Mouse (Mus musculus): ENCODE data around the gene Rmnd5b. TPM values are rescaled to one million over a fixed set of nuclear protein-coding genes. Genes with fewer than 3 reads are reported as not detected.
"Not testable (repeated sequence)": the region's sequence is repeated elsewhere in the genome, so short reads cannot be mapped to it uniquely, and the experiment has no call there.

The Rmnd5b gene
- polyA plus RNA-seq, 1 experiment from 2014 or later: 83.7 TPM

DNA sequence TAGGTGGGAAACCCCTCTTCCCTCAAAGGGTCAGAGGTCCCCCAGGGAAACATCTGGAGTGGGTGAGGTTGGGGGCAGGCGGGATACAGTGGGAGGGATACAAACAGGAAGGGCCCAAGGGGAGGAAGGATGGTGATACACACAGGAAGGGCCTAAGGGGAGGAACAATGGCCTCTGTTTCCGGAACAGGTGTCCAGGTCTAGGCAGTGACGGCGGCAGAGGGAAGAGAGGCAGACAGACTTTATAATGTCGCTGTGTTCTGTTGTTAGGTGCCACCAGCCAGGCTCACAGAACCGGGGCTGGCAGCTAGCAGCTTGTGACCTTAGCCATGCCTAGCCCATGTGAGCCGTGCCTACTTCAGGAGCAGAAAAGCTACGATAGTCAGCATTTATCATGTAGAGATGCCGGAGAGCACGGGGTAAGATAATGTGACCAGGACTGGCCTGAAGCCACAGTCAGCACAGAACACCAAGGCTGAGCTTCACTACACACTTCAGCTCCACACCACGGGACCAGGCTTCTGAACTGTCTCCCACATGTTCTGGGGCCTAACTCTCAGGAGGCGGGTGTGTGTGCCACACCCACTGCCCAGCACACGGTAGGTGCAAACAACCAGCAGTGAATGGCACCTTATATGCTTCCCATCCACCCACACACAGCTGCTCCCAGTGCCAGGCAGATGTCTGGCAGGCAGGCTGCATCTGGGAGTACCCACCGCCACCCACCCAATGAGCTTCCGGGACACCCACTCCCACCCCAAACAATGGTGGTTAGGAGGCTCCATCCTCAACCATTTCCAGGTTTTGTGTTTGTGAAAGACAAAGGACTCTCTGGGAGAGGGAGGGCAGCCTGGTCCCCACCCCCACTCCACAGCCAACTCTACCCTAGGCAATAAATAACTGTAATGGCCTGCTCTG, 11.3 kb upstream of the Rmnd5b start:
- Histone ChIP-seq H3K27ac (0 out of 2 replicates have a peak overlapping the region, but pooled peaks have one; percentile 23), H3K36me3 (replicated peaks) (no peaks in the 10 kb centered on the region), H3K4me3 (no peak overlapping the region), H3K4me2 (no peak overlapping the region), H3K4me1 (peaks cover 26% of the 10 kb centered on the region), H3K9me3 (no peaks in the 10 kb centered on the region), H3K9ac (no peak overlapping the region), H3K27me3 (replicated peaks) (peaks cover 14% of the 10 kb centered on the region)
- WGBS: 87% methylated on average over 15 of the region's 15 CpGs
- ATAC-seq (replicated peaks): no peak

DNA sequence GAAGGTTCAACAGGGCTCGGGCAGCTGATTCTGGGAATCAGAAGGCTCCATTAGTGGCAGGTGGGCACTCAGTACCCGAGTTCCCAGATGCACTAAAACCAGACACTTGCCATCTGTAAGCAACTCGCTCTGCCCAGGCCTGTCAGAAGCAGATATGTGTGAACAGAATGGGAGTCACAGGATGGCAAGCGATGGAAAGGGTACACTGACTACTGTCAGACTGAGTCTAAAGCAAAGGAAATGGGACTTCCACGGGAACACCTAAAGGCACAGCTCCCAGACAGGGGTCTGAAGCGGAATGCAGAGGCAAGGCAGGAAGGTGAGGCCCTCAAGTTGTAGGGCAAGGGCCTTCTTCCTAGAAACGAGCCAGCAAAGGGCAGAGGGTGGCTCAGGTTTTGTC, 10.5 kb upstream of the Rmnd5b start:
- Histone ChIP-seq H3K27me3 (replicated peaks) (peaks cover 14% of the 10 kb centered on the region), H3K4me2 (no peak overlapping the region), H3K4me1 (peaks cover 26% of the 10 kb centered on the region), H3K27ac (no peak overlapping the region), H3K36me3 (replicated peaks) (no peaks in the 10 kb centered on the region), H3K9me3 (no peaks in the 10 kb centered on the region), H3K9ac (no peak overlapping the region), H3K4me3 (no peak overlapping the region)
- WGBS: 85% methylated on average over 7 of the region's 7 CpGs
- ATAC-seq (replicated peaks): no peak

DNA sequence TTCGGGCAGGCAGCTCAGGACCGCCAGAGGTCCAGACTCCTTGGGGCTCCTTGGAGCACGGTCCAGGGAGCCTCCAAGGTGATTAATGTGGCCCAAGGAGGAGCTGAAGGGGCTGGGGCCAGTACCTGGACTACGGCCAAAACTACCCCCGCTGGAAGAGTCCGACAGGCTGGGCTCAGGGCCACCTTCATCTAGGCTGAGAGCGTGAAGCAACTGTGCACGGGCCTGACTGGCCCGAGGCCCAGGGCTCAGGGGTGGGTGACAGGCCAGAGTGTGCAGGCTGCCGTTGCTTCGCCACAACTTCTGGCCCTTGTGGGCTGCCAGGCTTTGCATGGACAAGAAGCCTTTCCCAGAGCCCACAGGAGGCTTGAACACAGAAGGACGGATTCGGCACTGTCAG, 9.6 kb upstream of the Rmnd5b start:
- no peaks in the 10 kb centered on the region for H3K36me3 ChIP-seq (replicated peaks)
- no peak overlapping the region for H3K27ac ChIP-seq
- H3K9me3 ChIP-seq: no peaks in the 10 kb centered on the region
- H3K9ac ChIP-seq: no peak overlapping the region
- ATAC-seq (replicated peaks): no peak
- H3K27me3 ChIP-seq (replicated peaks): peaks cover 14% of the 10 kb centered on the region
- H3K4me3 ChIP-seq: no peak overlapping the region
- H3K4me2 ChIP-seq: no peak overlapping the region
- H3K4me1 ChIP-seq: peaks cover 19% of the 10 kb centered on the region
- 80% methylated on average over 13 of the region's 13 CpGs for WGBS

DNA sequence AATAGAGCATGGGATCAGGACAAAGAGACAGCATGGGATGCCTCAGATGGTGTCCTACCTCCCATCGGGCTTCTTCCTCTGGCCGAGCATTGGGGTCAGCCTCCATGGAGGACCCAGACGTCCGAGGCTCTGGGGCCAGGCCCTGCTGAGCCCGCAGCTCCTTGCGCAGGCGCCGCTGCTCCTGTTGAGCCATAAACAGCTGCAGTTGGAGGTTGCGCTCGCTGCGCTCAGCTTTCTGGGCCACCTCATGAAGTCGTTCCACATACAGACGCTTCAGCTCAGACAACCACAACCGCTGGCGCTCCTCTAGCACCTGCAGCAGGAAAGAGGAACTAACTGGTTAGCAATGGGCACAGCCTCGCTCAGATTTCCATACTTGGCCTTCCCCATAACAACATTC, 8.5 kb upstream of the Rmnd5b start:
- Histone ChIP-seq H3K27me3 (replicated peaks) (peaks cover 4% of the 10 kb centered on the region), H3K36me3 (replicated peaks) (no peaks in the 10 kb centered on the region), H3K4me2 (no peak overlapping the region), H3K9me3 (no peaks in the 10 kb centered on the region), H3K9ac (no peak overlapping the region), H3K4me3 (no peak overlapping the region), H3K27ac (no peak overlapping the region), H3K4me1 (peaks cover 8% of the 10 kb centered on the region)
- 83% methylated on average over 16 of the region's 16 CpGs for WGBS
- ATAC-seq (replicated peaks): no peak

DNA sequence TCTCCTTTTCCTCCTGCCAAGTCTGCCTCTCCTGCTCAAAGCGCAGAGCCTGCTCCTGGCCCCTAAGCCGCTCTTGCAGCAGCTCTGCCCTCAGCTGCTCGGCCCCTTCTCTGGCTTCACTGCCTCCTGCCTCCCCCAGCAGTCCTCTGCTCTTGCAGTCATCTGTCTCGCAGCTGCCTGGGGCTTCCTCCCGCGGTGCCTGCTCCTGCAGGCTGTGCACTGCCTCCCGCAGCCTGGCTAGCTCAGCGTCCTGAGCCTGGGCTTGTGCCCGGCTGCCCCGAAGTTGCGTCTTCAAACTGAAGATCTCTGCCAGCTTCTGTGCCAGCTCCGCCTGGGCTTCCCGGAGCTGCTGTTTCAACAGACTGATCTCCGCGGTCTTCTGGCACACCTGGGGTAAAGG, 8.1 kb upstream of the Rmnd5b start:
- no peak overlapping the region for H3K27ac ChIP-seq
- no peaks in the 10 kb centered on the region for H3K27me3 ChIP-seq (replicated peaks)
- H3K9me3 ChIP-seq: no peaks in the 10 kb centered on the region
- ATAC-seq (replicated peaks): no peak
- H3K4me3 ChIP-seq: no peak overlapping the region
- 50% methylated on average over 15 of the region's 15 CpGs for WGBS
- no peaks in the 10 kb centered on the region for H3K36me3 ChIP-seq (replicated peaks)
- peaks cover 3% of the 10 kb centered on the region; the same call in 1 of the 2 replicates for H3K4me1 ChIP-seq
- no peak overlapping the region for H3K9ac ChIP-seq
- H3K4me2 ChIP-seq: no peak overlapping the region

DNA sequence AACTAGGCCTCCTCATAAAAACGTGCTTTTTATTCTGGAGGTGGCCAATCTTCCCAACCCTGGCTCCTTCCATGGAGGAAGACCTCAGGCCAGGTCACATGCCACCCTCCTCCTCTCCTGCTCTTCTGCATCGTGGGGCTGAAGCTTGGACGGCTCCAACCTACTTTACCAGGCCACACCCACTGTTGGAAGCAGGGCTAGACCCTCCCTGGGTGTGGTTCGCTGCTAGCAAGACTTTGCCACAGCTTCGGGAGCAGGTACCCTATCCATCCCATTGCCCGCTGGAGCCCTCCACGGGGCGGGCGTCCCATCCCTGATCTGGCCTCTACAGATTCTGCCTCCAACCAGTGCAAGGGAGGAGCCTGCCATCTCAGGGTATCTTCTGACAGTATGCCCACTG, 7.5 kb upstream of the Rmnd5b start:
- peaks cover 5% of the 10 kb centered on the region; the same call in 1 of the 2 replicates for H3K27me3 ChIP-seq (replicated peaks)
- H3K9me3 ChIP-seq: no peaks in the 10 kb centered on the region
- no peak overlapping the region for H3K27ac ChIP-seq
- 83% methylated on average over 9 of the region's 9 CpGs for WGBS
- no peaks in the 10 kb centered on the region for H3K4me1 ChIP-seq
- H3K9ac ChIP-seq: no peak overlapping the region
- no peaks in the 10 kb centered on the region for H3K36me3 ChIP-seq (replicated peaks)
- H3K4me3 ChIP-seq: no peak overlapping the region
- ATAC-seq (replicated peaks): no peak
- H3K4me2 ChIP-seq: no peak overlapping the region

DNA sequence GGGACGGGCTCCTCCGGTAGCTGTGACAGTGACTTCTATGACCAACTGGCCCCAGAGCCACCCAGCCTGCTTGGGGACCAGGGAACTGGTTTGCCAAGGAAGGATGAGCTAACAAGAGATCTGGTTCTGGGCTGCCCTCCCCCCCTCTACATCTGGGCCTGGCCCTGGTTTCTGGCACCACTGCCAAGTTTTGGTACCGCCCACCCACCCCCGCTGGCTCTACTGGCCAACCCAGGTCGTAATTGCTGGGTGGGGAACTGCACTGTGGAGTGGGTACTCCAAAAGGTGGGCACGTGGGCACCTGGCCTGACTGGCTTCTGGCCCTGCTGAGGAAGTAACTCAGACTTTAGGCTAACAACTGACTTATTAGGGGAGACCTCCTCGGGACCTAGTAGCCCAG, 5.1 kb upstream of the Rmnd5b start:
- peaks cover 13% of the 10 kb centered on the region for H3K4me1 ChIP-seq
- no peak overlapping the region for H3K27ac ChIP-seq
- ATAC-seq (replicated peaks): no peak
- peaks cover 10% of the 10 kb centered on the region for H3K27me3 ChIP-seq (replicated peaks)
- H3K36me3 ChIP-seq (replicated peaks): no peaks in the 10 kb centered on the region
- H3K4me3 ChIP-seq: no peak overlapping the region
- no peak overlapping the region for H3K4me2 ChIP-seq
- no peaks in the 10 kb centered on the region for H3K9me3 ChIP-seq
- H3K9ac ChIP-seq: no peak overlapping the region
- 85% methylated on average over 7 of the region's 7 CpGs for WGBS

DNA sequence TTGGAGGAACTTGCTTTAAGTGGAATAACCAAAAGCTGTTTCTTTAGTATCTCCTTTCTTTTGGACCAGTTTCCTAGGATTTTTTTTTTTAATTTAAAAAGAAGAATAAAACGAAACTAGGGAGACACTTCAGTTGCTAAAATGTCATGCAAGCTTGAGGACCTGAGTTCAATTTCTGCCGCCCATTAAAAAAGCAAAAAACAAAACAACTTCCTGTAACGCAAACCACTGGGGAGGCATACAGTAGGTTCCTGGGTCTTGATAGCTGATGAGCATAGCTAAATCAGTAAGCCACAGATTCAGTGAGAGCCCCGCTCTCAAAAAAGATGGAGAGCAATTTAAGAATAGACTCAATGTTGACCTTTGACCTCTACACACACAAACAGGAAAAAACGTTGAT, 2.8 kb upstream of the Rmnd5b start:
- no peaks in the 10 kb centered on the region for H3K36me3 ChIP-seq (replicated peaks)
- H3K4me1 ChIP-seq: peaks cover 27% of the 10 kb centered on the region
- H3K9ac ChIP-seq: no peak overlapping the region
- H3K27me3 ChIP-seq (replicated peaks): peaks cover 10% of the 10 kb centered on the region
- no peak overlapping the region for H3K4me2 ChIP-seq
- H3K9me3 ChIP-seq: no peaks in the 10 kb centered on the region
- WGBS: 73% methylated on average over 5 of the region's 5 CpGs
- ATAC-seq (replicated peaks): no peak
- H3K27ac ChIP-seq: no peak overlapping the region
- no peak overlapping the region for H3K4me3 ChIP-seq

DNA sequence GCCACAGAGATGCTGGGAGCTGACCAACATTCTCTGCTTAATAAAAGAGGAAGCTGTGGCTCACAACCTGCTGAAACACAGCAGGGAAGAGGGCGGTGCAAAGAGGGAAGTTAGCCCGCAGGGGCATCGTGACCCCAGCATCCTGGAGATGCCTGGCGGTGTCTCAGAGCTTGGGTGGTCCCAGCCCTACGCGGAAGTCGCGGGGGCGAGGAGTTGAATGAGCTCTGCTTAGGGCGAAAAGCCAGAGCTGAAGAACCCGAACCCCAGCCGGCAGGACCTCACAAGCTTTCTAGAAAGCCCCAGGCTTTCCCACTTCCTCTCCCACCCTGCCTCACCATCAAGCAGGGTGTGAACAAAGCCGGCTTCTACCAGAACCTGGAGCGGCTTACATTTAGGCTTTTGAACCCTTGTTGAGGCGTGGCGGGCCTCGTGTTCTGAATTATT, 2.3 kb upstream of the Rmnd5b start:
- 6% methylated on average over 17 of the region's 17 CpGs for WGBS
- Histone ChIP-seq H3K36me3 (replicated peaks) (no peaks in the 10 kb centered on the region), H3K27ac (no peak overlapping the region), H3K4me1 (peaks cover 27% of the 10 kb centered on the region), H3K4me3 (no peak overlapping the region), H3K9ac (no peak overlapping the region), H3K27me3 (replicated peaks) (peaks cover 10% of the 10 kb centered on the region), H3K4me2 (no peak overlapping the region), H3K9me3 (no peaks in the 10 kb centered on the region)
- ATAC-seq (replicated peaks): no peak

DNA sequence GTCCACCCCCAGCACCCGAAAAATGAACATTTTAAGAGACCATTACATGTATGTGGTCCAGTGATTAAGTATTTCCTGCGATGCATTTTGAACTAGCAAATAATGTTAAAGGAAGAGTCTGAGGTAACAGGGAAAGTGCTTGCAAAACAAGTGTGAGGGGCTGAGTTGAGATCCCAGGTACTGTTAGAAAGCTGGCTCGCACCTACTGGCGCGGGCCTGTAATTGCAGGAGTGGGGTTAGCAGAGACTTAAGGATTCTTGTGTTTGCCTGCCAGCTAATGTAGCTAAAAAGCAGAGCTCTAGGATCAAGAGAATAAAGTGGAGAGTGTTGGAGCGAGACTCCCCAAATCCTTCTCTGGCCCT, 608 bp upstream of the Rmnd5b start:
- no peaks in the 10 kb centered on the region for H3K9me3 ChIP-seq
- ATAC-seq (replicated peaks): peak; percentile 28; the same call in 1 of the 2 replicates
- H3K4me1 ChIP-seq: peaks cover 35% of the 10 kb centered on the region
- H3K4me3 ChIP-seq: peak overlapping the region; percentile 97
- H3K4me2 ChIP-seq: peak overlapping the region; percentile 79
- H3K36me3 ChIP-seq (replicated peaks): no peaks in the 10 kb centered on the region
- H3K9ac ChIP-seq: peak overlapping the region; percentile 88
- peak overlapping the region; percentile 88 for H3K27ac ChIP-seq
- peaks cover 10% of the 10 kb centered on the region for H3K27me3 ChIP-seq (replicated peaks)
- WGBS: 2% methylated on average over 6 of the region's 6 CpGs

DNA sequence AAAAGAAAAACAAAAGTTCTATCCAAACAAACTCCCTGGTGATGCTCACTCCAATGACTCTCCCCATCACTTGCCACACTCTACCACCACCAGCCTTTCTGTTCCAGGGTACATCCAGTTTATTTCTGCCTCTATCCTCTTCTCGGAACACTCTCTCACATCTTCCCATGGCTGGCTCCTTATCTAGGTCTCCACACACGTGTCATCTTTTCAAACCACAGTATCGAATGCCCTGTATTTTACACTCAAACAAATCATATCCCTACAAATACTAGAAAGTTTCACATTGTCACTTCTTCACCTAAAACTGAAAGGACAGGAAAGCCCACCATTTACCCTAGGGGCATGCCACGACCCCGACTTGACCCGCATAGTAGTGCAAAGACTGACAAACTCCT, 570 bp downstream of the Rmnd5b start:
- Histone ChIP-seq H3K9ac (peak overlapping the region; percentile 88), H3K4me1 (peaks cover 35% of the 10 kb centered on the region), H3K9me3 (no peaks in the 10 kb centered on the region), H3K4me3 (peak overlapping the region; percentile 97), H3K27ac (peak overlapping the region; percentile 88), H3K36me3 (replicated peaks) (no peaks in the 10 kb centered on the region), H3K27me3 (replicated peaks) (peaks cover 10% of the 10 kb centered on the region), H3K4me2 (peak overlapping the region; percentile 79)
- no peak for ATAC-seq (replicated peaks)
- 25% methylated on average over 6 of the region's 6 CpGs for WGBS

DNA sequence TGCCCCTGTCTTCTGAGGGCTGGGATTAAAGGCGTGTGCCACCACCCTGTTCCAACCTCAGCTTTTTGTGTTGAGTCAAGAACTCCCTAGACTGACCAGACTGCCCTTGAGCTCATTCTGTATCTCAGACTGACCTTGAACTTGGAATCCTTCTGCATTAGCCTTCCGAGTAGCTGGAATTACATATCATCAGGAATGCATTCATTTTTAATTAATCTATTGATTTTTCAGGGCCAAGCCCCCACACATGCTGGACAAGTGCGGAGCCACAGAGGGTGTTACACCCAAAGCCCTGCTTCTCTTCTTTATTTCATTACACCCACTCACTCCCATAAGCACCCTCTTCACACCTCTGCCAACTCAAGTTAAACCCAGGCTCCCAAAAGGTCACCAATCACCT, 2.0 kb downstream of the Rmnd5b start:
- no peak for ATAC-seq (replicated peaks)
- 92% methylated on average over 3 of the region's 3 CpGs for WGBS

DNA sequence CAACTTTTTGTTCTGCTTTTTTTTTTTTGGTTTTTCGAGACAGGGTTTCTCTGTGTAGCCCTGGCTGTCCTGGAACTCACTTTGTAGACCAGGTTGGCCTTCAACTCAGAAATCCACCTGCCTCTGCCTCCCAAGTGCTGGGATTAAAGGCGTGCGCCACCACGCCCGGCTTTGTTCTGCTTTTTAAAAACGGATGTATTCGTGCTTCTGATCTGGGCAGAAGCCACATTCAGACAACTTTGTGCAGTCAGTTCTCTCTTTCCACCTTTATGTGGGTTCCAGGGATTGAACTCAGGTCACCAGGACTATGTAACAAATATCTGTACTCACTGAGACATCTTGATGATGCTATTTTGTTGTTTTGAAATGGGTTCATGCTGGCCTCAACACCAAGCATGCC, 2.5 kb downstream of the Rmnd5b start:
- not testable (repeated sequence) for H3K4me2 ChIP-seq; H3K27me3 ChIP-seq (replicated peaks); ATAC-seq (replicated peaks); H3K27ac ChIP-seq; H3K9me3 ChIP-seq; H3K9ac ChIP-seq; H3K4me3 ChIP-seq; H3K36me3 ChIP-seq (replicated peaks)
- H3K4me1 ChIP-seq: peaks cover 35% of the 10 kb centered on the region
- 95% methylated on average over 7 of the region's 7 CpGs for WGBS

More for the DNA sequence above, 2.0 kb downstream of the Rmnd5b start:
- Histone ChIP-seq H3K9me3 (no peaks in the 10 kb centered on the region), H3K4me3 (no peak overlapping the region), H3K27me3 (replicated peaks) (peaks cover 10% of the 10 kb centered on the region), H3K36me3 (replicated peaks) (no peaks in the 10 kb centered on the region), H3K27ac (no peak overlapping the region), H3K4me1 (peaks cover 35% of the 10 kb centered on the region), H3K4me2 (no peak overlapping the region), H3K9ac (no peak overlapping the region)

Data from midbrain, embryonic 15.5 days (tissue).